20 mouse cellular contexts compared by ENCODE assay signal in the genomic region with DNA sequence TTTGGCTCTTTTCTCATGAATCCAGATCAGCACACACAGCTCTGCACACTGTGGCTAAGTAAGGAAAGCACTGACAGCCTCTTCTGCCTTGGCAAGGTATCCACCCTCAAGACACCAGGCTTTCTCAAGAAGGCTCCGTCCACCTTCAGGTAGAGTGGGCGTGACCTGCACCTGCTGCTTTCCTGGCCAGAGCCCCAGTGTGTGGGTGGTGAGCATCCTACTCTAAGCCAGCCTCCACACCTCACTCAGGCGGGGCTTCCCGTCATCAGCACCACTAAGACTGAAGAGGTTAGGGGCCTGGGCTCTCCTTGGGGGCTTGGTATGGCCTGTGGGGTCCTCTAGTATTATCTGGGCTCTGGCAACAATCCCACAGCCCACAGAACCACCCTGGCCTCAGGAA. TPM values are rescaled to one million over a fixed set of nuclear protein-coding genes. Genes with fewer than 3 reads are reported as not detected.
DNase-seq lines count a peak whose midpoint lies in the region; ATAC-seq and TF ChIP-seq lines count a peak whose summit lies in the region.
"Had no signal": no experiment of that assay in that cellular context is flagged by ENCODE, and none has a peak within 500 bp of the region (broad histone marks: within the 10 kb centered on the region; RNA-seq: fewer than 3 reads in every experiment).

No protein-coding gene starts in this region.

- TF ChIP-seq CTCF in hindbrain, postnatal 0 days (IDR thresholded peaks at IDR 0.05; ENCODE audit: low read depth) = no peak

- H3K4me1 ChIP-seq in hindbrain, postnatal 0 days (ENCODE audit: insufficient read depth, low read length) = peaks cover 24% of the 10 kb centered on the region
- H3K4me1 ChIP-seq in hindbrain, embryonic 14.5 days (replicated peaks; ENCODE audit: control insufficient read depth, insufficient read depth, low read length) = peaks cover 13% of the 10 kb centered on the region
- H3K4me1 ChIP-seq in stomach, embryonic 16.5 days (ENCODE audit: control insufficient read depth, insufficient read depth, low read length) = peaks cover 8% of the 10 kb centered on the region

- H3K4me3 ChIP-seq in hindbrain, postnatal 0 days (ENCODE audit: low read length) = no peak overlapping the region
- no peak overlapping the region for H3K4me3 ChIP-seq in hindbrain, embryonic 14.5 days (replicated peaks; ENCODE audit: low read length)
- no peak overlapping the region for H3K4me3 ChIP-seq in stomach, embryonic 16.5 days (replicated peaks; ENCODE audit: low read length)
- H3K4me3 ChIP-seq: heart, embryonic 13.5 days; limb, embryonic 15.5 days; midbrain, embryonic 10.5 days had no signal

- H3K9ac ChIP-seq in hindbrain, postnatal 0 days (replicated peaks; ENCODE audit: low read length) = no peak overlapping the region
- no peak overlapping the region for H3K9ac ChIP-seq in hindbrain, embryonic 14.5 days
- peak overlapping the region; percentile 21; the same call in 1 of the 2 replicates for H3K9ac ChIP-seq in stomach, embryonic 16.5 days (ENCODE audit: low read length)
- H3K9ac ChIP-seq: heart, embryonic 13.5 days; limb, embryonic 15.5 days; liver, postnatal 0 days had no signal

- peaks cover 21% of the 10 kb centered on the region for H3K36me3 ChIP-seq in hindbrain, postnatal 0 days (ENCODE audit: insufficient read depth, low read length)
- H3K36me3 ChIP-seq in hindbrain, embryonic 14.5 days (replicated peaks; ENCODE audit: control insufficient read depth, insufficient read depth) = peaks cover 33% of the 10 kb centered on the region
- peaks cover 5% of the 10 kb centered on the region; the same call in 1 of the 2 replicates for H3K36me3 ChIP-seq in stomach, embryonic 16.5 days (ENCODE audit: control insufficient read depth, insufficient read depth, low read length)

- H3K9me3 ChIP-seq in hindbrain, postnatal 0 days (ENCODE audit: low read length) = no peaks in the 10 kb centered on the region
- no peaks in the 10 kb centered on the region for H3K9me3 ChIP-seq in hindbrain, embryonic 14.5 days (ENCODE audit: control insufficient read depth, low read length)
- H3K9me3 ChIP-seq in stomach, embryonic 16.5 days (replicated peaks; ENCODE audit: control insufficient read depth, low read length) = no peaks in the 10 kb centered on the region
- H3K9me3 ChIP-seq: heart, embryonic 13.5 days; limb, embryonic 15.5 days; midbrain, embryonic 10.5 days had no signal

- WGBS in hindbrain, postnatal 0 days = 82% methylated on average over 4 of the region's 4 CpGs
- 93% methylated on average over 4 of the region's 4 CpGs for WGBS in hindbrain, embryonic 14.5 days
- WGBS in stomach, embryonic 16.5 days = 76% methylated on average over 4 of the region's 4 CpGs

- no peaks in the 10 kb centered on the region for H3K27me3 ChIP-seq in hindbrain, postnatal 0 days (ENCODE audit: insufficient read depth, low read length)
- H3K27me3 ChIP-seq in hindbrain, embryonic 14.5 days (ENCODE audit: control insufficient read depth, insufficient read depth, low read length) = no peaks in the 10 kb centered on the region
- no peaks in the 10 kb centered on the region for H3K27me3 ChIP-seq in stomach, embryonic 16.5 days (ENCODE audit: control insufficient read depth, insufficient read depth, low read length)
- H3K27me3 ChIP-seq: heart, embryonic 13.5 days; limb, embryonic 15.5 days had no signal

- peak overlapping the region; percentile 78; the same call in 1 of the 2 replicates for H3K27ac ChIP-seq in hindbrain, postnatal 0 days
- H3K27ac ChIP-seq in hindbrain, embryonic 14.5 days = no peak overlapping the region
- no peak overlapping the region for H3K27ac ChIP-seq in stomach, embryonic 16.5 days (ENCODE audit: low read length)
- H3K27ac ChIP-seq: heart, embryonic 13.5 days; kidney, postnatal 0 days; limb, embryonic 15.5 days; midbrain, embryonic 10.5 days had no signal

- no peak overlapping the region for H3K4me2 ChIP-seq in hindbrain, postnatal 0 days (ENCODE audit: low read depth, low read length)
- H3K4me2 ChIP-seq in hindbrain, embryonic 14.5 days (replicated peaks) = no peak overlapping the region
- H3K4me2 ChIP-seq in stomach, embryonic 16.5 days (ENCODE audit: low read depth, low read length) = no peak overlapping the region
- H3K4me2 ChIP-seq: heart, embryonic 13.5 days; limb, embryonic 15.5 days had no signal

- no peak for DNase-seq in frontal cortex, postnatal 25 days (ENCODE audit: low spot score in 2 of 2)
- DNase-seq in hindbrain, postnatal 0 days (ENCODE audit: low spot score) = no peak
- no peak for DNase-seq in hindbrain, embryonic 14.5 days (ENCODE audit: low spot score)
- peak; percentile 86 for DNase-seq in cerebellum, adult 9-11 months
- DNase-seq in layer of hippocampus, adult 18-20 months (ENCODE audit: low spot score in 2 of 2) = no peak
- DNase-seq in embryo, embryonic 9.5 days (ENCODE audit: extremely low spot score) = no peak
- DNase-seq: B cell, adult 2 months; gastrocnemius, postnatal 25 days; layer of hippocampus, adult 9-11 months; liver, postnatal 0 days; right cerebral cortex, adult 18-20 months; thymus, postnatal 4 days had no signal

- ATAC-seq in frontal cortex, adult (ENCODE audit: low TSS enrichment) = 0 out of 2 replicates have a peak, but pooled peaks have one; percentile 8
- ATAC-seq in hindbrain, postnatal 0 days = no peak
- ATAC-seq in hindbrain, embryonic 14.5 days (ENCODE audit: low FRiP score) = no peak
- no peak for ATAC-seq in stomach, embryonic 16.5 days (ENCODE audit: insufficient read depth, low FRiP score)
- ATAC-seq: forebrain, embryonic 14.5 days; inflammation-experienced regulatory T-cells, adult 6 months; liver, postnatal 0 days had no signal

RNA-seq across cellular contexts. Expression of a gene that starts 5.9 kb away (rescaled TPM):
- total RNA-seq in hindbrain, postnatal 0 days (2014; rRNA removed) = 68.7 and 89.6 TPM in 2 replicates
- polyA plus RNA-seq in hindbrain, postnatal 0 days (2015; fragmentation: Nextera tagmentation; extraction: Ambion mirVana) = 79.8 and 85.8 TPM in 2 replicates
- 110 and 115 TPM in 2 replicates for polyA plus RNA-seq in hindbrain, embryonic 14.5 days (2014; fragmentation: Nextera tagmentation; extraction: Ambion mirVana)
- polyA plus RNA-seq in stomach, embryonic 16.5 days (2015; fragmentation: Nextera tagmentation; extraction: Ambion mirVana) = 68.7 and 73.3 TPM in 2 replicates
- 10 to 100 TPM; 51.4 to 54.6 TPM for total RNA-seq in layer of hippocampus, adult 18-20 months (2021)

RNA-seq across cellular contexts. Expression of a gene that starts 6.1 kb away (rescaled TPM):
- 41.3 and 45.6 TPM in 2 replicates for total RNA-seq in hindbrain, postnatal 0 days (2014; rRNA removed)
- polyA plus RNA-seq in hindbrain, postnatal 0 days (2015; fragmentation: Nextera tagmentation; extraction: Ambion mirVana) = 27.6 and 29.4 TPM in 2 replicates
- 27.3 and 29.6 TPM in 2 replicates for polyA plus RNA-seq in hindbrain, embryonic 14.5 days (2014; fragmentation: Nextera tagmentation; extraction: Ambion mirVana)
- polyA plus RNA-seq in stomach, embryonic 16.5 days (2015; fragmentation: Nextera tagmentation; extraction: Ambion mirVana) = 13.8 and 15.9 TPM in 2 replicates
- 10 to 100 TPM; 81.6 to 89.6 TPM for total RNA-seq in layer of hippocampus, adult 18-20 months (2021)

RNA-seq across cellular contexts. Expression of a gene that starts 51.4 kb away (rescaled TPM):
- 0.93 and 1.2 TPM in 2 replicates for total RNA-seq in hindbrain, postnatal 0 days (2014; rRNA removed)
- polyA plus RNA-seq in hindbrain, postnatal 0 days (2015; fragmentation: Nextera tagmentation; extraction: Ambion mirVana) = 3.6 and 4.3 TPM in 2 replicates
- polyA plus RNA-seq in hindbrain, embryonic 14.5 days (2014; fragmentation: Nextera tagmentation; extraction: Ambion mirVana) = 5.5 and 7.5 TPM in 2 replicates
- polyA plus RNA-seq in stomach, embryonic 16.5 days (2015; fragmentation: Nextera tagmentation; extraction: Ambion mirVana) = 15.5 and 15.9 TPM in 2 replicates
- total RNA-seq in layer of hippocampus, adult 18-20 months (2021) = under 1 TPM; 0.32 to 0.53 TPM
- polyA plus RNA-seq: inflammation-experienced regulatory T-cells, adult 6 months had no signal
